Mouse (Mus musculus) frontal cortex, postnatal 10 days (tissue): Measurements from ENCODE around the gene Hip1.

Experiments used
- DNase-seq, 2 experiments: peaks; one replicate each; pipeline ENCODE4 v3.0.0; 2022; ENCODE audit warnings: low spot score in 2 of 2, mixed read lengths in 1 of 2

Hip1 gene

DNA sequence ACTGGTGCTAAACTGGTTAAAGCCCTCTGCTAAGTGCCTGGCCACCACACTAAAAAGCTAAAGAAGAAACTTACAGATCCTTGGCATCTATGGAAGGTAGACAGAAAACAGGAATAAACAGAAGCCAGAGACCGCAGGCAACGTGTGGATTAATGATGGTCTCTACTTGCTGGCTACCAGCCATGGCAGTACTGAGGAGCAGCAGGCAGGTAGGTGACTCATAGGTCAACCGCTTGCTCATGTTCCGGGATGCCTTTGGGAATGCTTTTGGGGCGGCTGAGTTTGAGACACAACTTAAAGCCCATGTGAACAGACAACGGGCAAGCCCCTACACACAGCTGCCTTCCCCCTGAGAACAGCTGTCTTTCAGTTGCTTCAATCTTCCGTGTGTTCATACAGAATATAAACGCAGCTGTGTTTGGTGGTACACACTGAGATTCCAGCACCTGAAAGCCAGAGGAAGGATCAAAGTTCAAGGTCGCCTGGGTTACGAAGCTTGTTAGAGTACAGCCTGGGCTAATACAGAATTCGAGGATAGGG, 13.5 kb downstream of the Hip1 start:
- DNase-seq: no peak

DNA sequence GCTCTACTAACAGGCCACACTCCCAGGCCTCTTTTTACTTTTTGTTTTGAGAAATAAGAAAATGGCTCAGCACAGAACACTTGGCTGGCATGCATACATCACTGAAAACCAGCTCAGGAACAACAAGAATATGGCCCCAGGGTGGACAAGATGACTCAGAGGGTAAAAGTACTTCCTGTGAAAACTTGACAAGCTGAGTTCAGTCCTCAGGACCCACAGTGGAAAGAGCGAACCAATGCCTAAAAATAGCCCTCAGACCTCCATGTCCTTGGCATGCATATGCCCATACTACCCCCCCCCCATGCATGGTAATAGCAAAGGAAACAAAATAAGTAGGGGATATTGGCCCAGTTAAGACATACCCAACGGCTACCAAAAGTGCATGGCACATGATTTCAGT, 15.0 kb downstream of the Hip1 start:
- DNase-seq: no peak

DNA sequence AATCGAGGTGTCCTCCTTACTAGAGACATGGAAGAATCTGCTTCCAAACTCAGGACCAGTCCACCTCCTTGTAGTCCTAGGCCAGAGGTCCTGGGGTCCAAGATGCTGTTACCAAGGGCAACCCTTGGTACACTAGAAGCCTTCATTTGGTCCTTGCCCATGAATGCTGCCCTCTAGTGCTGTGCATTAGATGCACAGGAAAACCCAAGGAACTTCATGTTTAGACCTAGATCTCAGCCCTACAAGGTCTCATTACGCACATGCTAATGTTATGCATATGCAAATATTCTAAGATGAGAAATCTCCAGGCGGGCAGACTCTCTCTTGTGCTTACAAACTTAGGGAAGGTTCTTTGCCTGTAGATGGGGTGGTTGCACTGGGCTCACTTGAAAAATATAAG, 15.6 kb downstream of the Hip1 start:
- DNase-seq: no peak

DNA sequence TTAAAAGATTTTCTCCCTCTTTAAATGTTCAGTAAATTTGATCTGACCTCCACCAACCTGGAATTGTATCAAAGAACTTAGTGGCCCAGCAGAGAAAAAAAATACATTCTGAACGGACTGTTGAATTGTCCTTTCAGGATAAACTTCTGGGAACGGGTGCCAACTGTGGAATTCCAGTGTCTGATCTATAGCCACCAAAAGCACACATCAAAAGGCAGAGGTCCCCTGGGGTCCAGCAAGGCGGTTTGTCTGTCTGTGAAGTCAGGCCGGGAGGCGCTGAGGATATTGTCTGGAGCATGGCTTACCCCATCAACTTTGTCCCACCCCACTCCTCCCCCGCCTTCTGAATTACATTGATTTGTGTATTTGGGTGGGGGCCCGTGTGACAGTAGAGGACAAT, 16.9 kb downstream of the Hip1 start:
- no peak for DNase-seq

DNA sequence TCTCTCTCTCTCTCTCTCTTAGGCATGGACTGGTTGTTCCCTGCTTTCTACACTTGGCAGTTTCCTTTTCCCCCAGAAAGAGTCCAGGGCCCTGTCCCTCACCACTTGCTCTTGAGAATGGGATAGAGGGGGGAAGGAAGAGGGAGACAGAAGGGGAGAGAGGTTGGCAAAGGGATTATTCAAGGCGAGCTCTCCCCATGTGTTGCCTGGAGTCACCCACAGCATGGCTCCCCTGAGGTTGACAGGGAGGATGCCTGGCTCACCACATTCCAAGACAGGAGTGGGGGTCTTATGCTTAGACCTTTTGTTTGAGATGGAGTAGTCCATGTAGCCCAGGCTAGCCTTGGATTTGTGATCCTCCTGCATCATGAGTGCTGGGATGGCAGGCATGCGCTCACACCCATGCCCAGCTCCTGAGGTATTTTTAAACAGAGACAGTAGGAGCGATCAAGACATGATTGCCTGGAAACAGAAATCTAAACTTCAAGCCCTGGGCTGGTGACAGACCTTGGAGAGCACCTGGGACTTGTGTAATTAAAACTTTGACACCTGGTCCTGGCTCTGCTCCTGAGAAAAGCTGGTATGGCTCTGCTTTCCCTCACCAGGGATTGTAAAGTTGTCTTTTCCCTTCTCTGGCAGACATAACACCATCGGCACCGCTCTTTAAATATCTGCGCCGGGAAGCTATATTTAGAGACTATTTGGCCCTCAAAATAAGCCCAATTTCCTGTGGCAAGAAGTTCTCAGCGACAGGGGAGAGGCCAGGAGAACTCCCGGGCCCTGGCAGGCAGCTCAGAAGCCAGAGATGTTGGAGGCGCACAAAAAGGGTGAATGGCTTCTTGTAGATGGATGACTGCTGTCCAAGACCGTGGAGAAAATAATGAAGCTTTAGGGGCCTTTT, 20.0 kb downstream of the Hip1 start:
- DNase-seq: no peak

DNA sequence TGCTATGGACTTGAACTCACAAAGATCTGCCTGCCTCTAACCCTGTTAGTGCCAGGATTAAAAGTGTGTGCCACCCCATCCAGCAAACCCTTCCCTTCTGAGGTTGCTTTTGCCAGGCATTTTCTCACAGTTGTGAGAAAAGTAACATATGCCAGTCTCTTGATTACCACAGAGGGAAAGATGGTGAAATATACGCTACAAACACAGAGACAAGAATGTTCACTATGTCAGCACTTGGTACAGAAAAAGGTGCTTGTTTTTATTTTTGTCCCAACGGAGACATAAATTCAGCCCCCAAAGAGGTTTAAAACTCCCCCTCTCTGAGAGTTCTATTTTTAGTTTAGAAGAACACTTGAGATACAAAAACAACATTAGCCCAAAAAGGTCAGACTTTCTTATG, 20.8 kb downstream of the Hip1 start:
- no peak for DNase-seq

DNA sequence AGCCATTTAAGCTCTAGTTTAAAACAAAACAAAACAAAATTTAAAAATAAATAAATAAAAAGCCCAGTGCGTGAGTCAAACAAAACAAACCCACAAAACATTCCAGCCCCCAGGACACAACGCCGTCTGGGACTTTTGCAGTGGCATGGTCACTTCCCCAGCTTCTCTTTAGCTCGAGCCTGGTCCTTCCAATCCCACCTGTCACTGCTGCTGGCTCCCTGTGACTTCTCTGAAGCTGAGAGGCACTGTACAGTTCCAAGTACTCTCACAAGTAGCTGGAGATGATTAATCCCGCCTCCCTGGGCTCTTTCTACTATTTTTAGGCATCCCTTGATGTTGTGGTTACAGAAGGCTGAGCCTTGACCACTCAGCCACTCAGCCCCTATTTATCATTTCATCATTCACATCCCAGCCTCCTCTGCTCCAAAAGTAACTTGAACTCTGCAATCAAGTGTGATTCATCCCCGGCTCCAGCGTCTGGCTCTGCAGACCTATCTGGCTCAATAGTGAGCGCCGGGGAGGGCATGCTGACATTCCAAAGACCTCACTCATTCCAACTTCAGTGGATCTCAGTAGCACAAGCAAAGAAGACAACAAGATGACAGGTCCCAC, 22.7 kb downstream of the Hip1 start:
- no peak for DNase-seq

DNA sequence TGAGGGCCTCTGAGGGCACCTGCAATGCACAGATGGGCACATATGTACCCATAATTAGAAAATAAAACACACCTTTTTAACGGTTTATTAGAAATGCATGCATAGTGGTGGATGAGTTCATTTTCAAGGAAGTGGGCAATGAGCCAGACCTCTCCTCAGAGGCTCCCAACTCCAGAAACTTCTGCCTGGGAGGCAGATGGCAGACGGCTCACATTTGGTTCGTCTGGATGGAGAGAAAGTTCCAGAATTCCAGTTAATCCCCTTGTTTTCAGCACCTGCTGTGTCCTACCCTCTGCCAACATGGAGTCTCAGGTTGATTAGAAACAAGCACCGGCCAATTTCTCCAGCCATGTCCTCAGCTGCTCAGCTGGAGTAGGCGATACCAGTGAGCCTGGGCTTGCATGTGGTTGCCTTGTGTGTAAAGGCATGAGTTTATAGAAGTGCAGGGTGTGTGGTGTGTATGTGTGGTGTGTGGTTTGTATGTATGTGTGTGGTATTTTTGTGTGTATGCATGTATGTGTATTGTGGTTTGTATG, 27.5 kb downstream of the Hip1 start:
- DNase-seq: no peak

DNA sequence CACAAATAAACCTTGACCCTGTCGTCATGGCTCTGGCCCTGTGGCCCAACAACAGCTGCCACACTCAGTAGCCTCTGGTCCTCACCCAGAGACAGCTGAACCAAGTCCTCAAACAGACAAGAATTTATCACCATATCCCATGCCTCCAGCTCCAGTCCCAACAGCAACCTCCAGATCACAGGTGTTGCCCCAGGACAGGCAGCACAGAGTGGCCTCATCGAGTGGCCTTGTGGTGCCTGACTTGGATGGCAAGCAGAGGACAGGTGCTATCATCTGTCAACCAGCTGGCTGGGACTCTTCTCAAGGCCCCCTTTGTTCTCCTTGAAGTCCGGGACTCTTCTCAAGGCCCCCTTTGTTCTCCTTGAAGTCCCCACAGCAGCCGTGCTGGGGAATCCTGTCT, 31.8 kb downstream of the Hip1 start:
- DNase-seq: no peak

DNA sequence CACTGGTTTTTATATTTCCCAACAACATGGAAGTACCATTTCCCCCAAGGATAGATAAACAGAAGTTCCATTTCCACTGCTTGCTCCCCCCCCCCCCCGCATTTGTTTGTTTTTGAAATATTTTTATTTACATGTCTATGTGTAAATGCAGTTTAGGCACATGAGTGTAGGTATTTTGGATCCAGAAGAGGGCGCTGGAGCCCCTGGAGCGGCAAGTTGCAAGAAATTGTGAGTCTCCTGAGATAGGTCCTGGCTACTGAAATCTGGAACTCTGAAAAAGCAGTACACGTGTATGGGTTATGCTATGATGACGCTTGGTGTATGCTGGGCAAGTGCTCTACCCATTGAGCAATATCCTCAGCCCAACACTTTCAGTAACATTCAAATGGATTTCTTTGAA, 33.8 kb downstream of the Hip1 start:
- DNase-seq: no peak

DNA sequence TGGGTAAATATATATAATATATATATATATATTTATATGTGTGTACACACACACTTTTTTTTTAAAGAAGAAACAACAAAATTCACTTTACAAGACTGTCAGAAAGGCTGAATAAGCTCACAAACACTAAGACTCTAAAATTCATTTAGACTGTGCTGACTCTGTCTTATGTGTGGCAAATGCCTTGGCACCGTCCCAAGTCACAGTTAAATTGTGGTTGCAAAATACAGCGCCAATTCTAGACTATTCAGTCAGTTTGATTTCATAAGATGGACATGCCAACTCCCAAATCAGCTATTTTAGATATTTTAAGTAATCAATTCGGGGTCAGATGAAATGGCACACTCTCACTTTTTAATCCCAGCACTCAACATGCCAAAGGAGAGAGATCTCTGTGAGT, 36.6 kb downstream of the Hip1 start:
- DNase-seq: no peak

DNA sequence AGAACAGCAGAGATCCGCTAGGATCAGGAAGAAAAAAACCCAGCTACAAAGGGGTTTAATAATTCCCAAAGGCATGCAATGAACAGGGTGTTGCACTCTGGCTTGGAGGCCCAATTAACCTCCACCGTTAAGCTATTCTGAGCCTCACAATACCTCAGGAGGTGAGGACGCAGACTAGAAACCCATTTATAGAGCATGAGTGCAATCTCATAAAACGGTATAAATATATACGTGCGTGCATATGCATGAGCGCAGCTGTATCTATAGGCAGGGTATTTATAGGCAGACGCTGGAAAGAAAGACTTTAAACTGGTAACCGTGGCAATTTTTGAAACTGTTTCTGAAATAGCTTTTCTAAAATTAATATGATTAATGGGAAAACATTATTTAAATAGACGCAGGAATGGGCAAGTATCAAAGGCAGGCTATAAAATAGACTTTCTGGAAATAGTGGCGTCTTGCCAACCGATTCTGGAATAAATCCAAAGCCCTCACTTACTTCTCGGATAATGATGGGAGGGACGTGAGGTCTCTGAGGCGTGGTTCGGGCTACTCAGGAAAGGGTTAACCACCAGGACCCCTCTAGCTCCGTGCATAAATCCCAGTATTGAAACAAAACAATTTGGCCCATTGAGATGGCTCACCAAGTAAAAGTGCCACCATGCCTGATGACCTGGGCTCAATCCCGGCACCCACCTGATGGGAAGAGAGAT, 37.2 kb downstream of the Hip1 start:
- no peak for DNase-seq

DNA sequence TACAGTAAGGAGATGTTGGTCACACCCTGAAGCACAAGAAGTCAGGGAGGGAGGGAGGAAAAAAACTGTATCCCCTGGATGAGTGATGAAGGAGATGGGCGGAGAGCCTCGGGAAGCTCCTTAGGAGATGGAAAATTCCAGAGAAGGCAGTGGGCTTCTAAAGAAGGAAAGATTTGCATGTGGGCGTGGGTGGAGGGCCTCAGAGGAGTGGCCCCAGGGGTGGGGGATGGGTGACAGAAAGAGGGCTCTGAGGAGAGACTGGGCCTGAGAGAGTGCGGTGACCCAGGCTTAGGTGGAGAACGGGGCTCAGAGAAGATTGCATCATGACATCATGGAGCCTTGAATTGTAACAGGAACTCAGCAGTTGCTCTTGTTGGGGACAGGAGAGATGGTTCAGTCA, 39.5 kb downstream of the Hip1 start:
- DNase-seq: no peak

DNA sequence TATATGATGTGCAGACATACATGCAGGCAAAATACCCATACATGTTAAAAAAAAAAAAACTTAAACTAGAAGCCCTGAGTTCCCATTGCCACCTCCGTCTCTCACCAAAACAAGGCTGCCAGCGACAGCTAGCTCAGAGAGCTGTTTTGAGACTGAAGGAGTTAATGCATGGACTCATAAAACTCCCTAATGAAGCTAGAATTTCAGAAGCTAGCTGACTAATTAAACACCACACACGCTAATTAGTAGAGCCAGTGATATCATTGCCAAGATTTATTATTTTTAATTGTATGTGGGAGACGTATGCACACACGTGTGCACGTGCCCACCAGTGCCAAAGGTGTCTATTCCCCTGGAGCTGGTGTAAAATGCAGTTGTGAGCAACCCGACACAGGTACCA, 42.0 kb downstream of the Hip1 start:
- no peak for DNase-seq

DNA sequence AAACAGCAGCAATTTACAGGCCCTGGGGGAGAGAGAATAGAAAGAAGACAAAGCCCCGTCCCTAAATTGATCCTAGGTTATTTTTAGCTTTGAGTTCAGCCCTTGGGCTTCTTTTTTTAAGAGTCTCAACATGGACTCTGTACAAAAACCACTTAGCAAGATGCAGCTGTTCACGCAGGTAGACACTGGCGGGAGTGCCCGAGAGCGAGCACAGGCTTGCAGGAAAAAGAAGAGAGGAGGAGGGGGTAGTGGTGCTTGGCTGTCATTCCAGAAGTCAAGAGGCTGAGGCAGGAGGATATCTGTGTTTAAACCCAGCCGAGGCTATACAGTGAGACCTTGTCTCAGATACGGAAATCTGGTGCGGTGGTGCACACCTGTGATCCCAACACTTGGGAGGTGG, 42.9 kb downstream of the Hip1 start:
- DNase-seq: no peak

DNA sequence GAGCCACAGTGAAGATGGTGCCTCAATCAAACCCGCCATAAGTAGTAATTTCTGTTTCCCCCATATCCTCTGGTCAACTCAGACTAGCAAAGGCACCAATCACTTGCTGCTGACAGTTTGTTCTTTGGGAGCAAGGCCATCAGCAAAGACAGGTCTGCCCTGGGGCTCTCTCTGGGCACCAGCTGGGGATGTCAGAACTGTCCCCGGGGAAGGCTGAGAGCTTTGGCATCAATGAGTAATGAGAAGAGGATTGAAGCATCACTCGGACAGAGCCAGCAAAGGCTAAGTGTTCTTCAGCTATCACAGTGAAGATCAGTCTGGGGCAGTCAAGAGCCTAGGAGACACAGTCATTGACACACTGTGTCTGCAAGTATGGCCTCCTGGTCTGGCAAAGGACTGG, 46.0 kb downstream of the Hip1 start:
- DNase-seq: no peak

DNA sequence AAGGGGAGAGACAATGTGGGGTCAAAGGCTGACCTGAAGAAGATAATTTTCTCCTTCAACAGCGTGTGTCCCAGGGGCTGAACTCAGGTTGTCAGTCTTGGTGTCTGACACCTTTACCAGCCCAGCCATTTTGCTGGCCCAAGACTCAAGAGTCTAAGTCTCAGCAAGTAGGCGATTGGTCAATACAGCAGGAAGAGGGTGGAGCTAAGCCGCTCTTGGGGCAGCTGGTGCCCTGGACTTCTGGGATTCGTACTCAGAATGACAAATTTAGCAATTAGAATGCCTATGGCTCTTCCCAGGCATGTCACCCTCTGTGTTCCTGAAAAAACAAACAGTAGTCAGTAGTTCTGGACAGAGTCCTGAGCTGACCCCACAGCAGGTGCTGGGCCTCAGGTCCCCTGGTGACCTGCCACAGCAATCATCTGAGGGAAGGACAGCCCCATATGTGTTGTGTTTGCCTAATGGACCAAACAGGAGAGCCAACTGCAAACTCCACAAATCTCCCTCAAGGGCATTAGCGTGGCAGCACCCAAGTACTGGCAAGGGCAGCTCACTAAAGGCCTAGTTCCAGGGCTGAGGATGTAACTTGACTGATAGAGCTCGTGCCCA, 47.5 kb downstream of the Hip1 start:
- no peak for DNase-seq

DNA sequence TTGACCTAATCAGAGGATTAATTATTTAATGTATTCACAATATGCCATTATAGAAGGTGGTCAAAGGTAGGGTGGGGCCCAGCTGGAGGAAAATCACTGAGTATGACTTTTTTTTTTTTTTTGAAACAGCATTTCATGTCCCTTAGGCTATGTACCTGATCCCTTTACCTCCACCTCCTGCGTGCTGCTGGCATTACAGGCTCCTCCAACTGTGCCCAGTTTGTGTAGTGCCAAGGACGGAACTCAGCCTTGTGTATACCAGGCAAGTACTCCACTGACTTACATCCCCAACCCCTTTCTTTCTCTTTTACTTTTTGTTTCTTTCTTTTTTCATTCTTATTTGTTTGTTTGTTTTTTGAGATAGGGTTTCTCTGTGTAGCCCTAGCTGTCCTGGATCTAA, 48.4 kb downstream of the Hip1 start:
- no peak for DNase-seq

DNA sequence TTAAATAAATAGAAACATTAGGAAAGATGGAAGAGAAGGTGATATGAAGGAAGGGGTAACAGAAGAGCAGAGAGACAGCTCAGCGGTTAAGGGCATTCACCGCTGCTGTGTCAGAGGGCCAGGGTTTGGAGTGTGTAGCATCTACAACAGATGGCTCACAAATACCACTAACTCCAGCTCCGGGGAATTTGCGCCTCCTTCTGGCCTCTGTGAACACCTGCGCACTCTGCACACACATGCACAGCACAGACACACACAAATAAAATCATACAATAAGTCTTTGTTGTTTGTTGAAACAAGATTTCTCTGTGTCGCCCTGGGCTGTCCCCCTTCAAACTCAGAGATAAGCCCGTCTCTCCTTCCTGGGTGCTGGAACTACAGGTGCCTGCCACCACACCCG, 49.4 kb downstream of the Hip1 start:
- no peak for DNase-seq

DNA sequence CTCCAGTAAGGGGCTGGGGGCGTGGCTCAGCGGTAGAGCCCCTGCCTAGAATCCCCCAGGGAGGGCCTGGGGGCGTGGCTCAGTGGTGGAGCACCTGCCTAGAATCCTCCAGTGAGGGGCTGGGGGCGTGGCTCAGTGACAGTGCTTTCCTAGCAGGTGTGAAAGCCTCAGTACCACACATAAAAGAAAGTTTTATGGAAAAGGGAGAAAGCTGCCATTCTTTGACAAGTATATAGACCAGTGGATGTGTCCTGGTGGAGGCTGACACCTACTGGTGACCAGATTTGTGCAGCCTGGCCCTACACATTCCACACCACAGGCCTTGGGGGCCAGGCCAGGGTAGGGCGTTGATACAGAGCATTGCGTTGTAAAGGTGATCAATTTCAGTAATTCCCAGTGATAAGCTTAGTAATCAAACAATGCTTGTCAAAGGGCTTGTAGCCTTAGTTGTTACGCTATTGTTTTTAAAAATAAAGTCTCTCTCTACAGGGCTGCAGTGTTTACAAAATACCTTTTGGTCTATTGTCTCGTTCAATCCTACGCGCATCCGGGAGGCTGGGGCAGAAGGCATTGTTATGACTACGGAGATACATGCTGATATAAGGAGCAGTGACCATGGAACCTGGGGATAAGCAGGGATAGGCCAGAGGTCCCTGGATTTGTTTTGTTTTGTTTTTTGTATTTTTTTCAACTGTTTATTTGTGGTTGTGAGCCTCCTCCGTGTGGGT, 50.6 kb downstream of the Hip1 start:
- no peak for DNase-seq

DNA sequence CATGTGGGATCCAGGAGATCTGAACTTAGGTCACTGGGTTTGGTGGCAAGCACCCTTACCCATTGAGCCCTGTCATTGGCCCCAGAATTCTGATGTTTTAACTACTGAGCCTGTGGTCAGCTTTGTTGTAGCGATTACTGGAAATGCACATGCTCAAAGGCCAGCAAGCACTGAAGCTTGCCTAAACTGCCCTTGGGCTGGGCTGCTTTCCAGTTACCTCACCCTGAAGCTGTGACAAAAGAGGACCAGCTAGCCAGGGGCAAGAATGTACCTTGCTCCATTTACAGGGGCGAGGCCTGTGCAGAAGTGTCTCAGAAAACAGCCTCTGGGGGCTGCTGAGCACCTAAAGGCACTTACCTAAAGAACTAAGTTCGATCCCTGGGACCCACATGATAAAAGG, 51.8 kb downstream of the Hip1 start:
- DNase-seq: no peak
